Mouse (Mus musculus) midbrain, embryonic 10.5 days (tissue): ENCODE data around the gene BC016579. TPM values are rescaled to one million over a fixed set of nuclear protein-coding genes. Genes with fewer than 3 reads are reported as not detected.

ENCODE experiments used
- DNase-seq: peaks from one replicate; pipeline ENCODE4 v3.0.0-alpha.2; 2017; ENCODE audit warnings: low spot score
- H3K27ac ChIP-seq: fragments of 300-500 bp; sonication (generic); replicated peaks from 2 replicates; pipeline ENCODE4 v1.5.1; 2016; ENCODE audit warnings: mild to moderate bottlenecking
- H3K27me3 ChIP-seq: fragments of 300-500 bp; sonication (generic); 2 replicates; pipeline ENCODE4 v1.6.1; 2016; ENCODE audit warnings: low read depth, mild to moderate bottlenecking; ENCODE audit not compliant: poor library complexity, severe bottlenecking
- H3K36me3 ChIP-seq: fragments of 300-500 bp; sonication (generic); 2 replicates; pipeline ENCODE4 v1.6.1; 2016; ENCODE audit warnings: mild to moderate bottlenecking, moderate library complexity
- H3K4me1 ChIP-seq: fragments of 300-500 bp; sonication (generic); 2 replicates; pipeline ENCODE4 v1.6.1; 2016
- H3K4me3 ChIP-seq: fragments of 300-500 bp; sonication (generic); 2 replicates; pipeline ENCODE4 v1.5.1; 2016; ENCODE audit warnings: mild to moderate bottlenecking, moderate library complexity
- H3K9me3 ChIP-seq: fragments of 300-500 bp; sonication (generic); replicated peaks from 2 replicates; pipeline ENCODE4 v1.6.1; 2016; ENCODE audit warnings: mild to moderate bottlenecking
- WGBS: fragments of 180-500 bp; shearing (Covaris S2); methylation state at CpG from one replicate; pipeline ENCODE4 v1.1.7; 2016; 5-methylcytosine and 5-hydroxymethylcytosine counted together
- polyA plus RNA-seq: library from polyadenylated mRNA; unstranded; fragments of >200 nt; fragmentation: Nextera tagmentation; extraction: Ambion mirVana; gene quantifications from 2 replicates; pipeline ENCODE4 v1.2.1, GENCODE M21; 2016

Gene BC016579
- 0.09 and 0.10 TPM in 2 replicates for polyA plus RNA-seq

DNA sequence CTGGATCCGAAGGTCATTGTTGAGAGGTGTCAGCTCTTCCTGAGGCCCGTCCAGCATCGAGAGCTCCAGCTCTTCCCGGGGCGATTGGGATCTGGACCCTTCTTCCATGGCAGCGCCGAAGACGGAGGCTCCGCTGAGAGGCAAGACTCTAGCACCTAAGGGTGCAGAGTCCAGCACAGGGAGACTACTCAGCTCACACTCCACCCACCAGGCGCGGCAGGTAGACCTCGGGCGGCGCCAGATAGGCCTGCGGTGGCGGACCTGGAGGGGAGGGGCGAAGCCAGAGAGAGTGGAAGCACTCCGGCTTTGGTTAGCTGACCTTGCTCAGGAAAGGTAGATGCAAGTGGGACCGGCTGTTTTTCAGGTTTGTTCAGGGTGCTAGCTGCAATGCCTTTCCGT lies at the start of gene BC016579:
Gene BC016579, minus strand, starts transcription at position 135 of the 399 bp plus-strand sequence.
- peaks cover 13% of the 10 kb centered on the region for H3K4me1 ChIP-seq
- WGBS: 4% methylated on average over 20 of the region's 20 CpGs
- H3K4me3 ChIP-seq: peak within 1 kb of the TSS; percentile 46
- no peaks in the 10 kb centered on the region for H3K9me3 ChIP-seq
- H3K27me3 ChIP-seq: peaks cover 35% of the 10 kb centered on the region
- DNase-seq: no peak
- H3K36me3 ChIP-seq: no peaks in the 10 kb centered on the region
- H3K27ac ChIP-seq: no peak within 1 kb of the TSS

- DNase-seq: no peak
- H3K4me1 ChIP-seq: peaks cover 17% of the 10 kb centered on the region
- H3K36me3 ChIP-seq: no peaks in the 10 kb centered on the region
- no peak overlapping the region for H3K4me3 ChIP-seq
- WGBS: 80% methylated on average over 5 of the region's 5 CpGs
- H3K27ac ChIP-seq: no peak overlapping the region
- H3K9me3 ChIP-seq: no peaks in the 10 kb centered on the region
- no peaks in the 10 kb centered on the region for H3K27me3 ChIP-seq
Observed at GRCm38 (mm10) chr16:45699301-45699700, 45.4 kb upstream of the BC016579 start.

DNA sequence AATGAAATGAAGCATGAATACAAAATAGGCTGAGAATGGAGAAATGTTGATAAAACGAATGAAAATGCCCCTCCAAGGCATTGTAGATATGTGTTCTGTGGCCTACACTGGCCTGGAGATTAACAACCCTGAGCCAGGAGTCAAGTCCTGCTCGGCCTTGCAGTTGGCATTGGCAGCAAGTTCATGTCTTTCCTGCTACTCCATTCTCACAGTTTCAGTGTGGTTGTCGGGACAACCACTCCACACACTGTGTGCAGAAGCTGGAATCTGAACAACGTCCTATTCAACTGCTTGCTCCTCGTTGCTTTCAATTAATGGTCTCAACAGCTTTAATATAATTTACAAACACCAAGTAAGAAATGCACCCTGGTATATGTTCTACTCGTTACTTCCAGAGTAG lies 44.1 kb upstream of the BC016579 start:
- Histone ChIP-seq H3K4me3 (no peak overlapping the region), H3K27ac (no peak overlapping the region), H3K27me3 (no peaks in the 10 kb centered on the region), H3K4me1 (peaks cover 26% of the 10 kb centered on the region), H3K36me3 (no peaks in the 10 kb centered on the region), H3K9me3 (no peaks in the 10 kb centered on the region)
- 73% methylated on average over 6 of the region's 6 CpGs for WGBS
- no peak for DNase-seq

DNA sequence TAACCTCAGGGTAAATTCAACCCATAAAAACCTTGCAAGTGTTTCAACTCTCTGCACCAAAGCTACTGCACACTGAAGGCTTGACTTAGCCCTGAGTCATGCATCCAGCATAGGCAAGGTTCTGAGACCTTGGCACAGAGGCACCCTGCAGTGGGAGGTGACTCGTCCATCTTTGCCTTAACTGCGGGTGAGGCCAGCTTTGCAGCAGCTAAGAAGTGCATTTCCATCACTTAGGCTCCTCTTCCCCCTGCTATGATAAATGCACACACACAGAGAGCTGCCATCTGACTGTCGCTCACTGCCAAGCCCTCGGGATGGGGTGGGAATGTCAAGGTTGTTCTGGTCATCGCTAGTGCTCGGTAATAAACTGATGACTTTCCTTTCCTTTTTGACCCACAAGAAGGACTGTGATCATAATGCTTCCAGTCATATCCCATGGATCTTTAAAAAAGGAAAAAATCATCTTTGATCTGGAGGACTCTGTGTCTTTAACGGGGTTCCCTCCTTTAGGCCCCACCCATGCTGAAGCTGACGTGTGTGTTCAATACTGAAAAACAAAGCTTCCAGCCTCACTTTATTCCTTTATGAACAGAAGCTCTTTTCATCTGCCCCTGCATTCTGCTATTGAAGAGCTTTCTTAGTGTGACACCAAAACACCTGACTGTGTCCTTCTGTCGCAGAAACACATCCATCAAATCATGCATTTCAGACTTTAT lies 41.7 kb upstream of the BC016579 start:
- WGBS: 85% methylated on average over 9 of the region's 9 CpGs
- Histone ChIP-seq H3K36me3 (no peaks in the 10 kb centered on the region), H3K27ac (no peak overlapping the region), H3K4me3 (no peak overlapping the region), H3K9me3 (no peaks in the 10 kb centered on the region), H3K4me1 (peaks cover 40% of the 10 kb centered on the region), H3K27me3 (no peaks in the 10 kb centered on the region)
- DNase-seq: no peak

DNA sequence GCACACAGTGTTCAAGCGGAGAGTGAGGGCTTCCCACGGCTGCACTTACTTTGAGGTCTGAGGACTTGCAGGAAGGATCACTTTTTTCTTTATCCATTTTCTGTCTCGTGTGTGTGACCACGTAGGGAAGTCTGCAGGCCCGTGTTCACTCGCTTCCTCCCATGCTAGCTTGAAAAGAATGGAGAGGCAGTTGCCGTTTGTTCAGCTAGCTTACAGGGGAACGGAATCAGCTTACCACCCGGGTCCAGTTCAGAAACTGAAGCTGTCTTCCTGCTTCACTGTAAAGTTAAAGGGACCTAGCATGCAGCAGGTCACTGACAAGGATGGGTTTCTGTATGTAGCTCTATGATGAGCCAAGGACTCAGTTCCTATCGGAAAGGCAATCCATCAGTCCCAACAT lies 39.7 kb upstream of the BC016579 start, which contains the start of gene Tmprss7:
Gene Tmprss7, minus strand, starts transcription at position 101 of the 400 bp plus-strand sequence.
- Histone ChIP-seq H3K27ac (no peak within 1 kb of the TSS), H3K9me3 (no peaks in the 10 kb centered on the region), H3K36me3 (no peaks in the 10 kb centered on the region), H3K27me3 (no peaks in the 10 kb centered on the region), H3K4me1 (peaks cover 51% of the 10 kb centered on the region), H3K4me3 (no peak within 1 kb of the TSS)
- no peak for DNase-seq
- 80% methylated on average over 10 of the region's 10 CpGs for WGBS

DNA sequence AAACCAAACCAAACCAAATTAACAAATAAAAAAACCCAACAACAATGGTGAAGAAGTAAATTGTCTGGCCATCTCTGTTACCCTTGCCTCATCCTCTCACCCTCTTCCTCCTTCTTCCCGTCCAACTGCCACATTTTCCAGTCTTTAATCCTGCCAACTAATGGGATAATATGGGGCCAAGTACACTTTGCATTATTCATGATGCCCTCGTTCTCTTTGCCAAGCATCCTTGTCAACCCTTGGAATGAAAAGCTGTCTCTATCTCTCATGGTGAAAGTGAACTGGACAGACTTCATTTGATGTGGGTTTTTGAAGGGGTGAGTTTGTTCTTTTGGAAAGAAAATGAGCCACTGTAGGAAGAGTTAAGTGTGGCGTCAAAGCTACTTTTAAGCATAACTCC lies 39.0 kb upstream of the BC016579 start:
- 56% methylated on average over 3 of the region's 3 CpGs for WGBS
- Histone ChIP-seq H3K9me3 (no peaks in the 10 kb centered on the region), H3K27me3 (no peaks in the 10 kb centered on the region), H3K27ac (no peak overlapping the region), H3K4me3 (no peak overlapping the region), H3K4me1 (peaks cover 48% of the 10 kb centered on the region), H3K36me3 (no peaks in the 10 kb centered on the region)
- no peak for DNase-seq

DNA sequence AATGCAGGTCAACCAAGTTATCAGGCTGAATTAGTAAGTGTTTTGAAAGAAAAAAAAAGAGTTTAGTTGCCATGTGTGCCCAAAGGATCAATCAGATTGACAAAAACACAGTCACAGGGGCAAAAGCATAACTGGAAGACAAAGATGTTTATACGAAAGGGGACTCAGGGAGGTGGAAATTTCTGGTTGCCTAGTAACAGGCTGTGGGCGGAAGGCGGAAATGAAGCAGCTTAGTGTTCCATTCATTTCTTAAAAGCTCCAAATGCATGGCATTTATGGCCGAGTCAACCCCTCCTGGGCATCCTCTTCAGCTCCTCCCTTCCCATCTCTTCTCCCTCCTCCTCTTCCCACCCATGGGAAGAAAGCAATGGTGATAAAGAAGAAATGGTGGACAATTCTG lies 36.3 kb upstream of the BC016579 start:
- Histone ChIP-seq H3K27me3 (no peaks in the 10 kb centered on the region), H3K27ac (peak overlapping the region; percentile 59; the same call in 1 of the 2 replicates)
- peak; percentile 36 for DNase-seq

DNA sequence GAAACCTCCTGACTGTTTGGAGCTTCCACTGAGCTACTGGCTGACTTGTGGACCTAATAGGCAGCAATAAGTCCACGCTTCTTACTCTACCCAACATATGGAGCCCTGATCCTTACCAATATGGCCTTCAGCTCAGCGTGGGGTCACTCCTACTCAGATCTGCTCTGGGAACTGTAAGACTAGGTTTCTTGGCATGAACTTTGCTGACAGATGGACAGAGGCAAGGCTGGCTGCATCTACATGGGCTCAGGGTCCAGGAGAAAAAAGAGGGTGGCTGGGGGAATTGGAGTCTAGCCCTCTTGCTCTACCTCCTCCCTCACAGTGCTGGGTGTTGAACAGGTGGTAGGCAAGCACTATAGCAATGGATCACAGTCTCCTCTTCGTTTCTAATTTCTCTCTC lies 33.0 kb upstream of the BC016579 start:
- 86% methylated on average over 3 of the region's 3 CpGs for WGBS
- H3K4me1 ChIP-seq: peaks cover 19% of the 10 kb centered on the region
- no peak for DNase-seq
- H3K4me3 ChIP-seq: no peak overlapping the region
- no peaks in the 10 kb centered on the region for H3K9me3 ChIP-seq
- no peak overlapping the region for H3K27ac ChIP-seq
- no peaks in the 10 kb centered on the region for H3K36me3 ChIP-seq
- H3K27me3 ChIP-seq: no peaks in the 10 kb centered on the region

More for the DNA sequence above, 36.3 kb upstream of the BC016579 start:
- peaks cover 38% of the 10 kb centered on the region for H3K4me1 ChIP-seq
- H3K9me3 ChIP-seq: no peaks in the 10 kb centered on the region
- no peaks in the 10 kb centered on the region for H3K36me3 ChIP-seq
- H3K4me3 ChIP-seq: no peak overlapping the region
- 12% methylated on average over 4 of the region's 4 CpGs for WGBS

DNA sequence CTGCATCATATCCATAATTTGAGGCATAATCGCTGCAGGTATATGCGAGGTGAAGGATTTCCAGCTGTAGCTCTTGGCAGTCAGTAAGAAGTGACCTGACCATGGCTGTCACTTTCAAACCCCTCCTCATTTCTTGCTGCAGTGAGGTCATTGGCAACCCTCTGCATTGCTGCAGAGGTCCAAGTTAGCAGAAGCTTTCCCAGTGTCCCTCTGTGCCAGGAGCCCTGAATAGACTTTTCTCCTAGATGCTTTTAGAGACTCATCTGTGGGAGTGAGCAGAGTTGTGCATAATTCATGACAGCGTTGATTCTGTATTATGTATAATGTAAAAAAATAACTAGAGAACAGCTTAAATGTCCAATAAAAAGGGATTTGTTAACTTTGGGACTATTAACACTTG lies 31.4 kb upstream of the BC016579 start:
- H3K9me3 ChIP-seq: no peaks in the 10 kb centered on the region

GRCm38 (mm10) chr16:45684815-45685214 lies 30.9 kb upstream of the BC016579 start:
- 15% methylated on average over 8 of the region's 8 CpGs for WGBS
- peaks cover 7% of the 10 kb centered on the region; the same call in 1 of the 2 replicates for H3K4me1 ChIP-seq
- no peaks in the 10 kb centered on the region for H3K9me3 ChIP-seq
- no peaks in the 10 kb centered on the region for H3K27me3 ChIP-seq
- H3K4me3 ChIP-seq: no peak overlapping the region
- no peaks in the 10 kb centered on the region for H3K36me3 ChIP-seq
- no peak overlapping the region for H3K27ac ChIP-seq
- peak; percentile 72 for DNase-seq

More for the DNA sequence above, 31.4 kb upstream of the BC016579 start:
- no peaks in the 10 kb centered on the region for H3K27me3 ChIP-seq
- no peak overlapping the region for H3K4me3 ChIP-seq
- WGBS: 71% methylated on average over 3 of the region's 3 CpGs
- H3K27ac ChIP-seq: no peak overlapping the region
- DNase-seq: no peak
- peaks cover 11% of the 10 kb centered on the region for H3K4me1 ChIP-seq
- H3K36me3 ChIP-seq: no peaks in the 10 kb centered on the region

DNA sequence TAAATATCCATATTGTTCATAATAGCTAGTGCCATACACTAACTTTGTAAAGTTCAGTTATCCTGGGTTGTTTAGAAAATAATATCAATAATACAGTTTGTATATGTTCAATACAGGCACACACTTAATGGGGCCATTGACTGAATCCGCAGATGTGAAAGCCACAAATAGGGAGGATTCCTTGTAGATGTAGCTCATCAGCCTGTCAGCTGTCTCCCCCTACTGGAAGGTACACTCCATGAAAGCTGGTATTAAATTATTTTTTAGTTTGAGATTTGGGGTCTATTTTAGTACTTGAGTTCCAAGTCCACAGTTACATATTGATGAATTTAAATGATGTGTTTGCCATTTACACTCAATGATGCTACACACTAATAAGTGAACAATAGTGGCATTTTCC lies 22.6 kb upstream of the BC016579 start:
- H3K27ac ChIP-seq: no peak overlapping the region
- H3K4me1 ChIP-seq: no peaks in the 10 kb centered on the region
- no peaks in the 10 kb centered on the region for H3K27me3 ChIP-seq
- H3K36me3 ChIP-seq: no peaks in the 10 kb centered on the region
- H3K9me3 ChIP-seq: no peaks in the 10 kb centered on the region
- no peak for DNase-seq
- no peak overlapping the region for H3K4me3 ChIP-seq
- WGBS: 46% methylated on average over 1 of the region's 1 CpGs

DNA sequence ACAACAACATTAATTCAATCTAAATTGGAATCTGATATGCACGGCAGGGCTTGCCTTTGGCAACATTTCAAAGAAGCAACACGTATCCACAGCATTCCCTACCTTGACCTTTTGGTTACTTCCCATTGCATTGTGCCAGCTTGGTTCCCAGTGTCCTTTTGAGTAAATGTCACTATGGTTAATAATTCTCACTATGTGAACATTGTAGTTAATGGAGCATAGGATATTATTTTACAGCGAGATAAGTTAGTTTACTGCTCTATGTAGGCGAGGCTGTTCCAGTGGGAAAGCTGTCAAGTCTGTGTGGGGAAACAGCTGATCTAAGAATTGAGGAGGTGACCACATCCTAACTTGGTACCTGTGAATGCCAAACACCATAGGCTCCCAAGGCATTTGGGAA lies 16.1 kb upstream of the BC016579 start:
- no peaks in the 10 kb centered on the region for H3K36me3 ChIP-seq
- H3K4me3 ChIP-seq: no peak overlapping the region
- DNase-seq: no peak
- no peaks in the 10 kb centered on the region for H3K9me3 ChIP-seq
- H3K4me1 ChIP-seq: no peaks in the 10 kb centered on the region
- 90% methylated on average over 4 of the region's 4 CpGs for WGBS
- H3K27ac ChIP-seq: no peak overlapping the region
- no peaks in the 10 kb centered on the region for H3K27me3 ChIP-seq

- Histone ChIP-seq H3K4me1 (no peaks in the 10 kb centered on the region), H3K27me3 (no peaks in the 10 kb centered on the region), H3K36me3 (no peaks in the 10 kb centered on the region), H3K4me3 (no peak overlapping the region), H3K27ac (no peak overlapping the region), H3K9me3 (no peaks in the 10 kb centered on the region)
- DNase-seq: no peak
- 71% methylated on average over 3 of the region's 3 CpGs for WGBS
Observed at GRCm38 (mm10) chr16:45668178-45668577, 14.3 kb upstream of the BC016579 start.
